Mouse (Mus musculus): ENCODE results near the gene Med12l. TPM values are rescaled to one million over a fixed set of nuclear protein-coding genes. Genes with fewer than 3 reads are reported as not detected.
"Not testable (repeated sequence)": the region's sequence is repeated elsewhere in the genome, so short reads cannot be mapped to it uniquely, and the experiment has no call there.

Gene Med12l
- polyA plus RNA-seq, 1 experiment from 2014 or later, result 2.3 TPM

- no peak for ATAC-seq (replicated peaks; ENCODE audit: extremely low read depth, insufficient read depth, low FRiP score)
- Histone ChIP-seq H3K36me3 (ENCODE audit: control insufficient read depth, insufficient read depth) (no peaks in the 10 kb centered on the region), H3K4me2 (ENCODE audit: low read depth, low read length) (no peak overlapping the region), H3K9ac (ENCODE audit: low read length) (no peak overlapping the region), H3K9me3 (replicated peaks; ENCODE audit: control insufficient read depth, low read length) (no peaks in the 10 kb centered on the region), H3K4me3 (ENCODE audit: low read length) (no peak overlapping the region), H3K27ac (ENCODE audit: low read length) (no peak overlapping the region), H3K27me3 (ENCODE audit: control insufficient read depth, insufficient read depth, low read length) (no peaks in the 10 kb centered on the region), H3K4me1 (ENCODE audit: control insufficient read depth, insufficient read depth, low read length) (peaks cover 15% of the 10 kb centered on the region)
These were observed 134.0 kb downstream of the Med12l start for GRCm38 (mm10) chr3:59139651-59140051.

GRCm38 (mm10) chr3:59140115-59140514, 134.5 kb downstream of the Med12l start:
- WGBS, result 82% methylated on average over 2 of the region's 2 CpGs
- Histone ChIP-seq H3K9ac (ENCODE audit: low read length) (no peak overlapping the region), H3K4me1 (ENCODE audit: control insufficient read depth, insufficient read depth, low read length) (peaks cover 15% of the 10 kb centered on the region), H3K27ac (ENCODE audit: low read length) (no peak overlapping the region), H3K36me3 (ENCODE audit: control insufficient read depth, insufficient read depth) (no peaks in the 10 kb centered on the region), H3K4me2 (ENCODE audit: low read depth, low read length) (no peak overlapping the region), H3K27me3 (ENCODE audit: control insufficient read depth, insufficient read depth, low read length) (no peaks in the 10 kb centered on the region), H3K9me3 (replicated peaks; ENCODE audit: control insufficient read depth, low read length) (no peaks in the 10 kb centered on the region), H3K4me3 (ENCODE audit: low read length) (no peak overlapping the region)
- no peak for ATAC-seq (replicated peaks; ENCODE audit: extremely low read depth, insufficient read depth, low FRiP score)

GRCm38 (mm10) chr3:59140941-59141340, 135.3 kb downstream of the Med12l start:
- H3K27ac ChIP-seq (ENCODE audit: low read length); H3K9ac ChIP-seq (ENCODE audit: low read length); H3K36me3 ChIP-seq (ENCODE audit: control insufficient read depth, insufficient read depth); H3K4me2 ChIP-seq (ENCODE audit: low read depth, low read length); H3K27me3 ChIP-seq (ENCODE audit: control insufficient read depth, insufficient read depth, low read length); H3K9me3 ChIP-seq (replicated peaks; ENCODE audit: control insufficient read depth, low read length); ATAC-seq (replicated peaks; ENCODE audit: extremely low read depth, insufficient read depth, low FRiP score); H3K4me3 ChIP-seq (ENCODE audit: low read length): not testable (repeated sequence)
- H3K4me1 ChIP-seq (ENCODE audit: control insufficient read depth, insufficient read depth, low read length), result peaks cover 15% of the 10 kb centered on the region
- 68% methylated on average over 4 of the region's 4 CpGs for WGBS

GRCm38 (mm10) chr3:59141507-59142305, 136.1 kb downstream of the Med12l start:
- H3K27me3 ChIP-seq (ENCODE audit: control insufficient read depth, insufficient read depth, low read length), result no peaks in the 10 kb centered on the region
- no peak for ATAC-seq (replicated peaks; ENCODE audit: extremely low read depth, insufficient read depth, low FRiP score)
- 28% methylated on average over 8 of the region's 8 CpGs for WGBS
- H3K36me3 ChIP-seq (ENCODE audit: control insufficient read depth, insufficient read depth), result no peaks in the 10 kb centered on the region
- H3K4me1 ChIP-seq (ENCODE audit: control insufficient read depth, insufficient read depth, low read length), result peaks cover 15% of the 10 kb centered on the region
- H3K9me3 ChIP-seq (replicated peaks; ENCODE audit: control insufficient read depth, low read length), result no peaks in the 10 kb centered on the region
- H3K4me2 ChIP-seq (ENCODE audit: low read depth, low read length), result no peak overlapping the region
- no peak overlapping the region for H3K4me3 ChIP-seq (ENCODE audit: low read length)
- 0 out of 2 replicates have a peak overlapping the region, but pooled peaks have one; percentile 15 for H3K9ac ChIP-seq (ENCODE audit: low read length)
- 0 out of 2 replicates have a peak overlapping the region, but pooled peaks have one; percentile 2 for H3K27ac ChIP-seq (ENCODE audit: low read length)

- ATAC-seq (replicated peaks; ENCODE audit: extremely low read depth, insufficient read depth, low FRiP score), result 0 out of 2 replicates have a peak, but pooled peaks have one; percentile 55
- 53% methylated on average over 5 of the region's 5 CpGs for WGBS
These were observed 139.6 kb downstream of the Med12l start for GRCm38 (mm10) chr3:59145194-59145593.

DNA sequence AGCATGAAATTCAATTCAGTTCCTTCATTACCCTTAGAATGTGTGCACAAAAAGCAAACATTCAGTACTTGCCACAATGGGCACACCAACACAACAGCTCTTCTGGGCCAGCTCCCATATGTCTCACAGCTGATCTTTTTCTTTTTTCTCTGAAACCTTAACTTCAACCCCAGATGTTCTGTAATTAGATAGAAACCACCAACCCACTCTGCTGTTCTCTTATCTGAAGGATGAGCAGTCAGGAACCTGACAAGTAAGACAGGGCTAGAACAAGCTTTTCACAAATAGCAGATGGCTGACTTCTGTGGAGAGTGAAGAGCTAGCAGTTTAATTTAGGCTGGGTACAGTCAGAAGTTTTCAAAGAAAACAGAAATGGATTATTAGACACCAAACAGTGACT, 144.0 kb downstream of the Med12l start:
- no peaks in the 10 kb centered on the region for H3K9me3 ChIP-seq (replicated peaks; ENCODE audit: control insufficient read depth, low read length)
- no peaks in the 10 kb centered on the region for H3K27me3 ChIP-seq (ENCODE audit: control insufficient read depth, insufficient read depth, low read length)
- no peak overlapping the region for H3K4me2 ChIP-seq (ENCODE audit: low read depth, low read length)
- ATAC-seq (replicated peaks; ENCODE audit: extremely low read depth, insufficient read depth, low FRiP score), result no peak
- H3K36me3 ChIP-seq (ENCODE audit: control insufficient read depth, insufficient read depth), result no peaks in the 10 kb centered on the region
- H3K9ac ChIP-seq (ENCODE audit: low read length), result no peak overlapping the region
- H3K4me3 ChIP-seq (ENCODE audit: low read length), result no peak overlapping the region
- no peaks in the 10 kb centered on the region for H3K4me1 ChIP-seq (ENCODE audit: control insufficient read depth, insufficient read depth, low read length)
- H3K27ac ChIP-seq (ENCODE audit: low read length), result no peak overlapping the region

More at GRCm38 (mm10) chr3:59145194-59145593, 139.6 kb downstream of the Med12l start:
- Histone ChIP-seq H3K4me3 (ENCODE audit: low read length) (no peak overlapping the region), H3K4me1 (ENCODE audit: control insufficient read depth, insufficient read depth, low read length) (peaks cover 13% of the 10 kb centered on the region), H3K9ac (ENCODE audit: low read length) (no peak overlapping the region), H3K36me3 (ENCODE audit: control insufficient read depth, insufficient read depth) (no peaks in the 10 kb centered on the region), H3K9me3 (replicated peaks; ENCODE audit: control insufficient read depth, low read length) (no peaks in the 10 kb centered on the region), H3K4me2 (ENCODE audit: low read depth, low read length) (no peak overlapping the region), H3K27ac (ENCODE audit: low read length) (no peak overlapping the region), H3K27me3 (ENCODE audit: control insufficient read depth, insufficient read depth, low read length) (no peaks in the 10 kb centered on the region)

DNA sequence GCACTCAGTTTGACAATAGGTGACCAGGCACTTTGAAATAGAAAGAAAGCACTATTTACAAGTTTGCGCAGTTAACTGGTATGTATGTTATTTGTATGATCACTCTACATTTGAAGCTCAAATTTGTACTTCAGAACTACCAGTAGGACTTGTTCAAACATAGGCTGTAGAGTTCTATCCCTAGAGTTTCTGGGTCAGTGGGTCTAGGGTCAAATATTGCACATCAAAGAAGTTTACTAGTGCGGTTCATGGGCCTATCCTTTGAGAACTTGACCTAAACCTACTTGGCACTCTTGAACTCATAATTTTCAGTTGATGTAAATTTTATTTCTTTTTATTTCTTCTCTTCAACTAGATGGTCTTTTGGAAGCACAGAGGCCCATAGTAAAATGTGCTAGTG, 145.0 kb downstream of the Med12l start:
- WGBS, result 96% methylated on average over 2 of the region's 2 CpGs

GRCm38 (mm10) chr3:59153424-59153823, 147.8 kb downstream of the Med12l start, which contains the start of gene P2ry14:
Gene P2ry14, minus strand, starts transcription at chr3:59153618.
- Histone ChIP-seq H3K9ac (ENCODE audit: low read length) (no peak within 1 kb of the TSS), H3K4me1 (ENCODE audit: control insufficient read depth, insufficient read depth, low read length) (no peaks in the 10 kb centered on the region), H3K9me3 (replicated peaks; ENCODE audit: control insufficient read depth, low read length) (no peaks in the 10 kb centered on the region), H3K4me2 (ENCODE audit: low read depth, low read length) (no peak within 1 kb of the TSS), H3K36me3 (ENCODE audit: control insufficient read depth, insufficient read depth) (no peaks in the 10 kb centered on the region), H3K27ac (ENCODE audit: low read length) (no peak within 1 kb of the TSS), H3K4me3 (ENCODE audit: low read length) (no peak within 1 kb of the TSS), H3K27me3 (ENCODE audit: control insufficient read depth, insufficient read depth, low read length) (no peaks in the 10 kb centered on the region)
- no peak for ATAC-seq (replicated peaks; ENCODE audit: extremely low read depth, insufficient read depth, low FRiP score)
- WGBS, result 54% methylated on average over 5 of the region's 5 CpGs

More for the DNA sequence above, 145.0 kb downstream of the Med12l start:
- H3K4me1 ChIP-seq (ENCODE audit: control insufficient read depth, insufficient read depth, low read length), result no peaks in the 10 kb centered on the region
- H3K27me3 ChIP-seq (ENCODE audit: control insufficient read depth, insufficient read depth, low read length), result no peaks in the 10 kb centered on the region
- H3K4me2 ChIP-seq (ENCODE audit: low read depth, low read length), result no peak overlapping the region
- ATAC-seq (replicated peaks; ENCODE audit: extremely low read depth, insufficient read depth, low FRiP score), result no peak
- no peak overlapping the region for H3K4me3 ChIP-seq (ENCODE audit: low read length)
- H3K9me3 ChIP-seq (replicated peaks; ENCODE audit: control insufficient read depth, low read length), result no peaks in the 10 kb centered on the region
- no peaks in the 10 kb centered on the region for H3K36me3 ChIP-seq (ENCODE audit: control insufficient read depth, insufficient read depth)
- H3K9ac ChIP-seq (ENCODE audit: low read length), result no peak overlapping the region
- H3K27ac ChIP-seq (ENCODE audit: low read length), result no peak overlapping the region

GRCm38 (mm10) chr3:59154888-59155287, 149.3 kb downstream of the Med12l start:
- no peaks in the 10 kb centered on the region for H3K27me3 ChIP-seq (ENCODE audit: control insufficient read depth, insufficient read depth, low read length)
- H3K27ac ChIP-seq (ENCODE audit: low read length), result no peak overlapping the region
- no peaks in the 10 kb centered on the region for H3K4me1 ChIP-seq (ENCODE audit: control insufficient read depth, insufficient read depth, low read length)
- H3K9ac ChIP-seq (ENCODE audit: low read length), result no peak overlapping the region
- ATAC-seq (replicated peaks; ENCODE audit: extremely low read depth, insufficient read depth, low FRiP score), result no peak
- H3K9me3 ChIP-seq (replicated peaks; ENCODE audit: control insufficient read depth, low read length), result no peaks in the 10 kb centered on the region
- 76% methylated on average over 2 of the region's 2 CpGs for WGBS
- no peak overlapping the region for H3K4me2 ChIP-seq (ENCODE audit: low read depth, low read length)
- no peaks in the 10 kb centered on the region for H3K36me3 ChIP-seq (ENCODE audit: control insufficient read depth, insufficient read depth)
- H3K4me3 ChIP-seq (ENCODE audit: low read length), result no peak overlapping the region
